8 mouse cellular contexts compared by ENCODE assay signal in genomic region chr11:98348083-98348961, GRCm38 (mm10). TPM values are rescaled to one million over a fixed set of nuclear protein-coding genes. Genes with fewer than 3 reads are reported as not detected.
A peak's percentile ranks its signal among the peaks of the same experiment; 100 is the strongest.
DNase-seq lines count a peak whose midpoint lies in the region; ATAC-seq lines count a peak whose summit lies in the region.

Ppp1r1b (plus strand) TSS chr11:98348404.

- under 1% methylated on average over 55 of the region's 55 CpGs for WGBS in midbrain, embryonic 14.5 days

- peak; percentile 53; the same call in 1 of the 2 replicates for ATAC-seq in midbrain, embryonic 14.5 days (ENCODE audit: low FRiP score, low TSS enrichment)

- peak within 1 kb of the TSS; percentile 34 for H3K9ac ChIP-seq in midbrain, embryonic 14.5 days (replicated peaks; ENCODE audit: low read length)

- peak; percentile 59 for DNase-seq in embryo, embryonic 11 days
- DNase-seq in embryo, embryonic 9.5 days (ENCODE audit: extremely low spot score) = no peak
- peak; percentile 73 for DNase-seq in cerebellum, adult 11 months
- DNase-seq in gonadal fat pad, adult 2 months (ENCODE audit: low read depth) = no peak
- DNase-seq in kidney, adult 11 months = peak; percentile 71
- DNase-seq in left cerebral cortex, postnatal 4 days = no peak
- peak; percentile 73 for DNase-seq in midbrain, embryonic 14.5 days
- peak; percentile 70 for DNase-seq in thymus, postnatal 0 days (ENCODE audit: low spot score)

- H3K36me3 ChIP-seq in midbrain, embryonic 14.5 days (ENCODE audit: control insufficient read depth, insufficient read depth, low read length) = no peaks in the 10 kb centered on the region

- intact Hi-C loops in left cerebral cortex, postnatal 4 days (cut with DNase I) = no loop called here

- no peak within 1 kb of the TSS for H3K27ac ChIP-seq in midbrain, embryonic 14.5 days (replicated peaks; ENCODE audit: low read depth, low read length)

- peaks cover 5% of the 10 kb centered on the region for H3K4me1 ChIP-seq in midbrain, embryonic 14.5 days (ENCODE audit: control insufficient read depth, insufficient read depth, low read length)

- H3K27me3 ChIP-seq in midbrain, embryonic 14.5 days (ENCODE audit: control insufficient read depth, insufficient read depth, low read length) = peaks cover 68% of the 10 kb centered on the region

- no peaks in the 10 kb centered on the region for H3K9me3 ChIP-seq in midbrain, embryonic 14.5 days (ENCODE audit: control insufficient read depth, low read length)

- peak within 1 kb of the TSS; percentile 74 for H3K4me2 ChIP-seq in midbrain, embryonic 14.5 days (ENCODE audit: low read length)

- peak within 1 kb of the TSS; percentile 43 for H3K4me3 ChIP-seq in midbrain, embryonic 14.5 days (replicated peaks; ENCODE audit: low read depth, low read length)

RNA-seq across cellular contexts. Expression of gene Ppp1r1b, which starts in this region (rescaled TPM):
- polyA plus RNA-seq in gonadal fat pad, adult 2 months (2012; rRNA removed) = 10.1 and 15.0 TPM in 2 replicates
- total RNA-seq in left cerebral cortex, postnatal 4 days (2021) = 10 to 100 TPM; 52.3 to 53.4 TPM
- polyA plus RNA-seq in midbrain, embryonic 14.5 days (2014; fragmentation: Nextera tagmentation; extraction: Ambion mirVana) = 0.95 and 1.2 TPM in 2 replicates
- 2.7 and 3.1 TPM in 2 replicates for polyA plus RNA-seq in thymus, postnatal 0 days (2015; fragmentation: Nextera tagmentation; extraction: Ambion mirVana)

Comparison
In these comparisons a context has a peak if more than half of its experiments do, and no peak if none do; other contexts are left out.
1. DNase-seq: peak in embryo, embryonic 11 days (single experiment), cerebellum, adult 11 months (single experiment), kidney, adult 11 months (single experiment), midbrain, embryonic 14.5 days (single experiment) and thymus, postnatal 0 days (single experiment); none in embryo, embryonic 9.5 days (single experiment), gonadal fat pad, adult 2 months (single experiment) and left cerebral cortex, postnatal 4 days (single experiment).